Mouse (Mus musculus) cerebellum, adult 2 months (tissue): ENCODE data around the gene Rgs7bp. TPM values are rescaled to one million over a fixed set of nuclear protein-coding genes. Genes with fewer than 3 reads are reported as not detected.

Source experiments
- DNase-seq, 2 experiments: peaks; one replicate each; pipeline ENCODE4 v3.0.0; 2021
- H3K27ac ChIP-seq: fragments of 200-500 bp; 2 replicates; pipeline ENCODE4 v1.5.1; 2012; ENCODE audit warnings: low read length, control low read depth, inconsistent platforms; ENCODE audit not compliant: insufficient read depth
- H3K27me3 ChIP-seq: fragments of 200-500 bp; 2 replicates; pipeline ENCODE4 v1.6.1; 2012; ENCODE audit warnings: inconsistent platforms, mild to moderate bottlenecking, low read length, moderate library complexity; ENCODE audit not compliant: control insufficient read depth, insufficient read depth
- H3K4me1 ChIP-seq: fragments of 200-500 bp; 2 replicates; pipeline ENCODE4 v1.6.1; 2011; ENCODE audit warnings: low read length; ENCODE audit not compliant: control insufficient read depth, insufficient read depth
- H3K4me3 ChIP-seq: fragments of 200-500 bp; replicated peaks from 2 replicates; pipeline ENCODE3; 2011; ENCODE audit warnings: mild to moderate bottlenecking, low read depth, low read length, control low read depth; ENCODE audit not compliant: insufficient read depth
- CTCF ChIP-seq: fragments of 200-500 bp; IDR thresholded peaks from 2 replicates; pipeline ENCODE4 v1.5.1; 2011; ENCODE audit warnings: low read depth, mild to moderate bottlenecking, control low read depth, low read length, moderate library complexity, borderline replicate concordance; ENCODE audit not compliant: insufficient read depth
- POLR2A ChIP-seq: fragments of 200-500 bp; IDR thresholded peaks from 2 replicates; pipeline ENCODE4 v1.6.1; 2011; ENCODE audit warnings: low read length, control low read depth, borderline replicate concordance; ENCODE audit not compliant: insufficient read depth
- WGBS: fragments of 180-500 bp; shearing (Covaris S2); methylation state at CpG from one replicate; pipeline ENCODE4 v1.1.7; 2018; 5-methylcytosine and 5-hydroxymethylcytosine counted together
- polyA plus RNA-seq: library from polyadenylated mRNA; depleted of rRNA; stranded (reverse); fragments of >200 nt; gene quantifications from 2 replicates; pipeline ENCODE4 v1.2.3, GENCODE M21; 2012

The Rgs7bp gene
- polyA plus RNA-seq, 1 experiment = 82.6 TPM

DNA sequence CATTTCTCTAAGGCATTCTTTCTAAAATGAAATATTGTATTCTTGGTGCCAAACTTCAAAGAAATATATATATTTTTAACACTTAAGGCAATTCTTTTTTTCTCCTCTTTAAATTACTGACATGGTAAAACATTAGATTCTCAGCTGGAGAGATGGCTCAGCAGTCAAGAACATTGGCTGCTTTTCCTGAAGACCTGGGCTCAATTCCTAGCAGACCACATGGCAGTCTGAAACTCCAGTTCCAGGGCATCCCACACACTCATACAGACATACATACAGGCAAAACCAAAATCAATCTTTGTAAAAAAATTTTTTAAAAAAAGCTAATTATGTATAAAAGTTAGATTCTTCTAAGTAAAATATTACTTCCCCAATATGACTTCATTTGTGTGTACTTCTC is 22.8 kb downstream of the Rgs7bp start:
- peaks cover 11% of the 10 kb centered on the region for H3K4me1 ChIP-seq
- H3K27ac ChIP-seq = no peak overlapping the region
- no peaks in the 10 kb centered on the region for H3K27me3 ChIP-seq
- peak in 1 of 2 experiments; percentile 51 for DNase-seq
- H3K4me3 ChIP-seq = no peak overlapping the region
- TF ChIP-seq CTCF = no peak
- TF ChIP-seq POLR2A = no peak

DNA sequence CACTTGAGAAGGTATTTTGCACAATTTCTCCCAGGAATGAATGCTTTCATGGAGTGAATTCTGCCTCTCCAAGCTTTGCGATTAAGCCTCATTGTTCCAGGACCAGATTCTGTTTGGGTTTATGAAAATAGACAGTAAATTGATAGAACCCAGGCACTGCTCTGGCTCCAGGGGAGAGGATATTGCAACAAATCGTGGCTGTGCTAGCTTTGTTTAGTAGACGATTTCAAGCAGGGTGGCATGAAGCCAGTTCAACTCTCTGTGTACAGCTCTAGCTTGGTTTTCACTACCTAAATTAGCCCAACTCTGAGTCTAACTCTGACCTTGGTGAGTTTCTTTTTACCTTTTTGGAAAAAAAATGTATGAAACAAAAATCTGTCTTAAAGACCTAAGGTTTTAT is 26.5 kb downstream of the Rgs7bp start:
- no peak overlapping the region for H3K4me3 ChIP-seq
- H3K4me1 ChIP-seq = peaks cover 11% of the 10 kb centered on the region
- DNase-seq = no peak
- no peak overlapping the region for H3K27ac ChIP-seq
- H3K27me3 ChIP-seq = no peaks in the 10 kb centered on the region
- WGBS = 29% methylated on average over 3 of the region's 3 CpGs
- TF ChIP-seq POLR2A (no peak), CTCF (no peak)

GRCm38 (mm10) chr13:105016577-105016976 is 38.2 kb downstream of the Rgs7bp start:
- no peak overlapping the region for H3K27ac ChIP-seq
- H3K4me1 ChIP-seq = no peaks in the 10 kb centered on the region
- H3K27me3 ChIP-seq = no peaks in the 10 kb centered on the region
- WGBS = 80% methylated on average over 9 of the region's 9 CpGs
- no peak overlapping the region for H3K4me3 ChIP-seq
- DNase-seq = no peak
- no peak for TF ChIP-seq CTCF
- TF ChIP-seq POLR2A = no peak

- Histone ChIP-seq H3K4me1 (no peaks in the 10 kb centered on the region), H3K27me3 (no peaks in the 10 kb centered on the region), H3K4me3 (no peak overlapping the region), H3K27ac (no peak overlapping the region)
- DNase-seq = no peak
- no peak for TF ChIP-seq CTCF
- no peak for TF ChIP-seq POLR2A
- WGBS = 47% methylated on average over 8 of the region's 8 CpGs
Measured at GRCm38 (mm10) chr13:105015710-105016404, 38.9 kb downstream of the Rgs7bp start.

DNA sequence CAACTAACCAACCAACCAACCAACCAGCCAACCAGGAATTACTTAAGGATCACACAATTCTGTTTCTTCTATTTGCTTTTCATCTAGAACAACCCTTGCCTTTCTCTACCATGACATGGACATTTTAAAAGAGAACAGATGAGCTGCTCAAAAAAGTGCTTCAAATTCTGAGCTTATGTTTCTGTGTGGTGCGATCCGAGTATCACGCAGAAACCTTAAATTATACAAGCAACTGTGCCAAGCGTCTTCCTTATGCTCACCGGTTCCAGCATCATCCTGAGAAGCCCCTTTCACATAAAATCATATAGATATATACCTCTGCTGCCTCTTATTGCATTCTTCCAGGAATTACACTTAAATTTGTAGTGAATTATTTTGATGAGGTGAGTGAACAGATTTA is 43.4 kb downstream of the Rgs7bp start:
- no peak for TF ChIP-seq CTCF
- TF ChIP-seq POLR2A = no peak
- H3K4me3 ChIP-seq = no peak overlapping the region
- no peaks in the 10 kb centered on the region for H3K27me3 ChIP-seq
- H3K4me1 ChIP-seq = 0 out of 2 replicates have a peak, but pooled peaks cover 2% of the 10 kb centered on the region
- no peak overlapping the region for H3K27ac ChIP-seq
- no peak for DNase-seq
- 85% methylated on average over 5 of the region's 5 CpGs for WGBS

DNA sequence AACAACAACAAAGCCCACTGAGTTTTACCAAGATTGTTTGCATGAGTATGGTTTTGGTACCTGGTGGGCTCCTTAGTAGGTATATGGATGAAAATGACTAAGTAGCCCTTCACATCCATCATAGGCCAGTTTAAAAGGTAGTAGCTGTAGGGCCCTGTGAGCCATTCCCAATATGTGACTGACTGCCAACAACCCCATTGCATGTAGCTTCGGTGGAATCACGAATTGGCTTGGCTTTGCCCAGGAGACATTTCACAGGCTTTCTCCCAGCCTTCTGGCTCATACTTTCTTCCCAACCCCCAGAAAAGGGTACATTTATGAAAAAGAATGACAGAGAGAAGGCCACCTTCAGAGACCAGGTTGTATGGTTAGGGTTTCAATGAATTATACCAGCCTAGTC is 45.8 kb downstream of the Rgs7bp start:
- WGBS = 18% methylated on average over 2 of the region's 2 CpGs
- DNase-seq = no peak
- TF ChIP-seq CTCF = no peak
- Histone ChIP-seq H3K27ac (no peak overlapping the region), H3K27me3 (no peaks in the 10 kb centered on the region), H3K4me3 (no peak overlapping the region), H3K4me1 (0 out of 2 replicates have a peak, but pooled peaks cover 4% of the 10 kb centered on the region)

- Histone ChIP-seq H3K4me1 (peaks cover 7% of the 10 kb centered on the region; the same call in 1 of the 2 replicates), H3K27ac (no peak overlapping the region), H3K27me3 (no peaks in the 10 kb centered on the region), H3K4me3 (no peak overlapping the region)
- no peak for DNase-seq
- WGBS = 69% methylated on average over 2 of the region's 2 CpGs
- TF ChIP-seq POLR2A (no peak), CTCF (no peak)
Measured at GRCm38 (mm10) chr13:105002831-105003157, 51.9 kb downstream of the Rgs7bp start.

GRCm38 (mm10) chr13:105002132-105002830 is 52.4 kb downstream of the Rgs7bp start:
- 0 out of 2 replicates have a peak overlapping the region, but pooled peaks have one; percentile 29 for H3K27ac ChIP-seq
- H3K4me3 ChIP-seq = no peak overlapping the region
- peak; percentile 39 to 60 for DNase-seq
- 14% methylated on average over 5 of the region's 5 CpGs for WGBS
- no peaks in the 10 kb centered on the region for H3K27me3 ChIP-seq
- TF ChIP-seq POLR2A (no peak), CTCF (no peak)
- H3K4me1 ChIP-seq = peaks cover 7% of the 10 kb centered on the region; the same call in 1 of the 2 replicates
